Mouse (Mus musculus) hindbrain, embryonic 16.5 days (tissue): Measurements from ENCODE around the gene Henmt1. TPM values are rescaled to one million over a fixed set of nuclear protein-coding genes. Genes with fewer than 3 reads are reported as not detected.
A peak's percentile ranks its signal among the peaks of the same experiment; 100 is the strongest.

Experiments used
- ATAC-seq: fragments of 200-750 bp; cut with Nextera tagmentation; 2 replicates; pipeline ENCODE4 v1.8.0; 2017; ENCODE audit warnings: moderate TSS enrichment, moderate library complexity
- H3K27ac ChIP-seq: fragments of 300-500 bp; sonication (generic); 2 replicates; pipeline ENCODE4 v1.5.1; 2014; ENCODE audit warnings: low read depth, mild to moderate bottlenecking, control low read depth, low read length, moderate library complexity
- H3K27me3 ChIP-seq: fragments of 300-500 bp; sonication (generic); replicated peaks from 2 replicates; pipeline ENCODE4 v1.6.1; 2014; ENCODE audit warnings: low read length; ENCODE audit not compliant: control insufficient read depth, insufficient read depth
- H3K36me3 ChIP-seq: fragments of 300-500 bp; sonication (generic); 2 replicates; pipeline ENCODE4 v1.6.1; 2014; ENCODE audit warnings: mild to moderate bottlenecking, low read length, moderate library complexity, mixed read lengths; ENCODE audit not compliant: control insufficient read depth, insufficient read depth
- H3K4me1 ChIP-seq: fragments of 300-500 bp; sonication (generic); 2 replicates; pipeline ENCODE4 v1.6.1; 2014; ENCODE audit warnings: low read depth, low read length; ENCODE audit not compliant: control insufficient read depth, insufficient read depth
- H3K4me2 ChIP-seq: fragments of 300-500 bp; sonication (generic); 2 replicates; pipeline ENCODE4 v1.6.1; 2014; ENCODE audit warnings: mild to moderate bottlenecking, low read length, control low read depth, moderate library complexity
- H3K4me3 ChIP-seq: fragments of 300-500 bp; sonication (generic); 2 replicates; pipeline ENCODE4 v1.5.1; 2014; ENCODE audit warnings: mild to moderate bottlenecking, low read length, control low read depth, moderate library complexity
- H3K9ac ChIP-seq: fragments of 300-500 bp; sonication (generic); 2 replicates; pipeline ENCODE4 v1.6.1; 2014; ENCODE audit warnings: low read depth, mild to moderate bottlenecking, control low read depth, low read length, moderate library complexity
- H3K9me3 ChIP-seq: fragments of 300-500 bp; sonication (generic); 2 replicates; pipeline ENCODE4 v1.6.1; 2014; ENCODE audit warnings: mild to moderate bottlenecking, low read length, moderate library complexity; ENCODE audit not compliant: control insufficient read depth
- WGBS: fragments of 180-500 bp; shearing (Covaris S2); extraction: QIAGEN DNeasy Blood & Tissue Kit; methylation state at CpG from one replicate; pipeline ENCODE4 v1.1.7; 2014; 5-methylcytosine and 5-hydroxymethylcytosine counted together
- polyA plus RNA-seq: library from polyadenylated mRNA; unstranded; fragments of >200 nt; fragmentation: Nextera tagmentation; extraction: Ambion mirVana; gene quantifications from 2 replicates; pipeline ENCODE4 v1.2.1, GENCODE M21; 2015

The Henmt1 gene
- polyA plus RNA-seq, 1 experiment from 2014 or later = 3.8 TPM

- Histone ChIP-seq H3K27me3 (no peaks in the 10 kb centered on the region), H3K4me3 (peak overlapping the region; percentile 98), H3K27ac (peak overlapping the region; percentile 95), H3K9ac (peak overlapping the region; percentile 92), H3K4me2 (peak overlapping the region; percentile 84), H3K9me3 (no peaks in the 10 kb centered on the region), H3K4me1 (peaks cover 19% of the 10 kb centered on the region), H3K36me3 (peaks cover 4% of the 10 kb centered on the region)
- ATAC-seq = no peak
- under 1% methylated on average over 30 of the region's 32 CpGs for WGBS
Observed at GRCm38 (mm10) chr3:108910303-108911080, 29.2 kb upstream of the Henmt1 start.

DNA sequence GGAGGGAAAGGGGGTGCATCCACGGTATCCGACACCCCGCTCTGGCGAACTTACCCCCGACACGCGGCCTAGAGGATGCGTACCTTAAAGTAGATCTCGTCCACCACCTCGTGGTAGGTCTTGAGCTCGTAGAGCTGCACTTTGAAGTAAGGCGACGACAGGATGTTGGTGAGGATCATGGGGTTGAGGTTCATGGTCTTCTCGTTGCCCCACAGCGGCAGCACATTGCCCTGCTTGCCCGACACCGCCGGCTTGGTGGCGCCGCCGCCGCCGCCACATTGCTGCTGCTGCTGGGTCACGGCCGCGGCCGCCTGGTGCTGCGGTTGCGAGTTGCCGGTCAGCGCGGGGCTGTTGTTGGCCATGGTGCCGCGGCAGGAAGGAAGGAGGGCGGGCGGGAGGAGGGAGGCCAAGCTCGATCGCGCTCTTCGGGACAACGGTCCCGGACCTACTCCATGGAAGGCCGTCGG is 28.6 kb upstream of the Henmt1 start:
- H3K36me3 ChIP-seq = no peaks in the 10 kb centered on the region; the same call in 1 of the 2 replicates
- peaks cover 19% of the 10 kb centered on the region for H3K4me1 ChIP-seq
- WGBS = 0% methylated on average over 42 of the region's 44 CpGs
- H3K4me2 ChIP-seq = peak overlapping the region; percentile 84
- H3K9ac ChIP-seq = peak overlapping the region; percentile 92
- peak overlapping the region; percentile 95 for H3K27ac ChIP-seq
- no peaks in the 10 kb centered on the region for H3K27me3 ChIP-seq
- ATAC-seq = peak; percentile 92
- no peaks in the 10 kb centered on the region for H3K9me3 ChIP-seq
- H3K4me3 ChIP-seq = peak overlapping the region; percentile 98

GRCm38 (mm10) chr3:108911548-108912413 is 27.9 kb upstream of the Henmt1 start, which contains the start of gene Prpf38b:
Gene Prpf38b, minus strand, starts transcription at chr3:108911727.
- Histone ChIP-seq H3K4me1 (peaks cover 19% of the 10 kb centered on the region), H3K9me3 (no peaks in the 10 kb centered on the region), H3K27ac (peak within 1 kb of the TSS; percentile 95), H3K9ac (peak within 1 kb of the TSS; percentile 92), H3K36me3 (no peaks in the 10 kb centered on the region), H3K4me2 (peak within 1 kb of the TSS; percentile 84), H3K27me3 (no peaks in the 10 kb centered on the region), H3K4me3 (peak within 1 kb of the TSS; percentile 98)
- 1% methylated on average over 51 of the region's 53 CpGs for WGBS
- ATAC-seq = peak; percentile 99

- WGBS = 93% methylated on average over 1 of the region's 1 CpGs
- Histone ChIP-seq H3K27ac (no peak overlapping the region), H3K4me2 (no peak overlapping the region), H3K4me1 (peaks cover 3% of the 10 kb centered on the region), H3K4me3 (no peak overlapping the region), H3K36me3 (no peaks in the 10 kb centered on the region), H3K9ac (no peak overlapping the region), H3K9me3 (no peaks in the 10 kb centered on the region), H3K27me3 (no peaks in the 10 kb centered on the region)
- no peak for ATAC-seq
Observed at GRCm38 (mm10) chr3:108915999-108916398, 23.7 kb upstream of the Henmt1 start.

DNA sequence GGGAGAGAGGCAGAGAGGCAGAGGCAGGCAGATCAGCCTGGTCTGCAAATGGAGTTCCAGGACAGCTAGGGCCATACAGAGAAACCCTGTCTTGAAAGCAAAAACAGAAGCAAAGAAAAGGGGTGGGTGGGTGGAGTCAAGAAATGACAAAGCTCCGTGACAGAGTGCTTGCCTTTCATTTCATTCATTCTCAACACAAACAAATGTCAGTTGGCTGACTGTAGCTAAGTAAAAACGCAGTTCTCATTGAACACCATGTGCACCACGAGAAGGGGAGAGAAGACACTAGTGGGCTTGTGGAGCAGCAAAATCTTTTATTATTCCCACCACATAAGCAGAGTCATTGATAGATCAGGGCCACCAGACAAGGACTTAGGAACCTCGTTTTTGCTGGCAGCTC is 22.8 kb upstream of the Henmt1 start:
- no peaks in the 10 kb centered on the region for H3K9me3 ChIP-seq
- H3K27ac ChIP-seq = no peak overlapping the region
- 28% methylated on average over 4 of the region's 4 CpGs for WGBS
- no peak for ATAC-seq
- H3K4me3 ChIP-seq = no peak overlapping the region
- H3K4me1 ChIP-seq = peaks cover 3% of the 10 kb centered on the region
- H3K36me3 ChIP-seq = no peaks in the 10 kb centered on the region
- no peak overlapping the region for H3K9ac ChIP-seq
- H3K4me2 ChIP-seq = no peak overlapping the region
- H3K27me3 ChIP-seq = no peaks in the 10 kb centered on the region

DNA sequence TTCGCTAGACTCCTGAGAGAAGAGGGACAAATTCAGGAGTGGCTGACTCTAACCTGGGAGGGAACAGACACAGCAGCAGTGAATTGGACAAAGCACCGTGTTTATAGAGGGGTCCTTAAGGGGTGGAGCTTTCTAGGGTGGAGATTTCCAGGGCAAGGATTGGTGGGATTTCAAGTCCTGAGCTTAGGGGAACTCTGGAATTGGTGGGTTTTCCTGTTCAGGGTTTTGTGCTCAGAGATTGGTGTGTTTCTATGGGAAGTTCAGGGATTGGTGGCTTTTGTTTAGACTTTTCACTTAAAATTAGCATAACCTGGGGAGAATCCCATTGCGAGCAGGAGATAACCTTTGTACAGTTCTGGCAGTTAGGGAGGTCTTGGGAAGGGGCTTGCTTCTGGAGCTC is 21.7 kb upstream of the Henmt1 start:
- WGBS = 61% methylated on average over 3 of the region's 3 CpGs
- H3K27ac ChIP-seq = no peak overlapping the region
- no peaks in the 10 kb centered on the region for H3K4me1 ChIP-seq
- H3K36me3 ChIP-seq = no peaks in the 10 kb centered on the region
- H3K4me2 ChIP-seq = no peak overlapping the region
- H3K9me3 ChIP-seq = no peaks in the 10 kb centered on the region
- no peaks in the 10 kb centered on the region for H3K27me3 ChIP-seq
- no peak for ATAC-seq
- H3K4me3 ChIP-seq = no peak overlapping the region
- no peak overlapping the region for H3K9ac ChIP-seq

DNA sequence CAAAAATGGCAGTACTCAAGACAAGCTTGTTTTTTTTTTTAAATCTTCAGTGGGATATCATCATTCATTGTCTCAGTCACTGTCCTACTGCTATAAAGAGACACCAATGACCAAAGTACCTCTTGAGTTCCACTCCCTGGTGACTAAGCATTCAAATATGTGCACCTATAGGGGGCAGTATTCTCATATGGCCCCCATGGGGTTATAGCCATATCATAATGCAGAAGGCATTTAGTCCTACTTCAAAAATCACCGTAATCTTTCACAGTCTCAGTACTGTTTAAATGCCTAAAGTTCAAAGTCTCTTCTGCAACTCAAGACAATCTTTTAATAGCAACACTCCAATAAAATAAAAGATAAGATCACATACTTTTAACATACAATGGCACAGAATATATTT is 20.8 kb upstream of the Henmt1 start:
- no peak overlapping the region for H3K4me2 ChIP-seq
- no peak overlapping the region for H3K9ac ChIP-seq
- ATAC-seq = no peak
- H3K4me3 ChIP-seq = no peak overlapping the region
- H3K9me3 ChIP-seq = no peaks in the 10 kb centered on the region
- H3K27me3 ChIP-seq = no peaks in the 10 kb centered on the region
- no peaks in the 10 kb centered on the region for H3K4me1 ChIP-seq
- H3K36me3 ChIP-seq = no peaks in the 10 kb centered on the region
- 90% methylated on average over 1 of the region's 1 CpGs for WGBS
- H3K27ac ChIP-seq = no peak overlapping the region

DNA sequence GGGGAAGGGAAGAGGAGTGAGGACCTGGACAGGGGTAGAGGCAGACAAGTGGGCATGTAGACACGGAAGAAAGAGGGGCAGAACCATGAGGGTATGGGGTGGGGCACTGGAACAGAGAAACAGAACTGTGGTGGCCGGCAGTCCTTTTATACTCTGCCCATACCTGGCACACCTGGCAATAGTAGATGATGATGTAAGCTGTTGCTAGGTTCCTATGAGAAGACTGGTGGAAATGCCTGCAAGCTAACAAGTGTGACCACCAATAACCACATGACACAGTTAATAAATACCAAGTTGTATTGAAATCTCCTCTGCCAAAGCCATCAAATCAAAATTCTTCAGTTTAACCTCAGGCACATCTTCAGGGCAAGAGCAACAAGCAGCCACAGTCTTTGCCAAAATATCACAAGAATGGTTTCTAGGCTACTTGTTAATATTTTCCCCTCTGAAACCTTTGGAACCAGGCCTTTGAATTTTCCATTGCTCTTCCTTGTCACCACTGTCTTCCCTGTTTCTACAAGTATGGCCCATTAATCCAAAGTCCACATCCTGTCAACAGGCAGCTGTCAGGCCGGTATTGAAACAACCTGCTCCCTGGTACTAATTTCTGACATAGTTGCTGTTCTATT is 19.1 kb upstream of the Henmt1 start:
- H3K4me2 ChIP-seq = no peak overlapping the region
- H3K27ac ChIP-seq = no peak overlapping the region
- WGBS = 90% methylated on average over 3 of the region's 3 CpGs
- no peaks in the 10 kb centered on the region for H3K4me1 ChIP-seq
- ATAC-seq = no peak
- no peak overlapping the region for H3K9ac ChIP-seq
- no peaks in the 10 kb centered on the region for H3K27me3 ChIP-seq
- no peaks in the 10 kb centered on the region for H3K36me3 ChIP-seq
- no peaks in the 10 kb centered on the region for H3K9me3 ChIP-seq
- no peak overlapping the region for H3K4me3 ChIP-seq

DNA sequence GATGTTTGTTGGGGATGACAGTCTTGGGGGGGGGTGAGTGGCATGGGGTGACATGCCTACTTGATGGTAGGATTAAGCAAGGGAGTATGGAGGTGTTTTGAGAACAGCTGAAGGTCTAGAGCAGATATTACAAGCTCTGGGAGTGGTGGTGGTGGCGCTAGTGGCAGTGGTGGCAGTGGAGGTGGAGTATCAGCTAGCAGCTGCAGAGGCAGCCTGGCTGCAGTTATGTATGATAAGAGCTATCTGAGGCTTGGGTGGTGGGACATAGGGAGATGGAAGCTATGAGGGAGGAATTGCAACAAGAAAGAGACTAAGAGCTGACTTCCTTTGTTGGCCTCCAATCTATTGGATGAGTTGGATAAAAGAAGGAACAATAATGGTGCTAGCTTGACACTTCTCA is 17.9 kb upstream of the Henmt1 start:
- WGBS = 90% methylated on average over 1 of the region's 1 CpGs
- Histone ChIP-seq H3K4me1 (no peaks in the 10 kb centered on the region), H3K9me3 (no peaks in the 10 kb centered on the region), H3K36me3 (no peaks in the 10 kb centered on the region), H3K4me2 (no peak overlapping the region), H3K4me3 (no peak overlapping the region), H3K27me3 (no peaks in the 10 kb centered on the region), H3K9ac (no peak overlapping the region), H3K27ac (no peak overlapping the region)
- no peak for ATAC-seq
